Mouse (Mus musculus) liver, embryonic 18 days (tissue): Measurements from ENCODE around the gene Olfr1284. TPM values are rescaled to one million over a fixed set of nuclear protein-coding genes. Genes with fewer than 3 reads are reported as not detected.

Source experiments
- polyA plus RNA-seq: library from polyadenylated mRNA; depleted of rRNA; stranded (reverse); fragments of >200 nt; gene quantifications from 2 replicates; pipeline ENCODE4 v1.2.3, GENCODE M21; 2012; rRNA removed

Olfr1284 gene
- polyA plus RNA-seq: not detected in 2 replicates

DNA sequence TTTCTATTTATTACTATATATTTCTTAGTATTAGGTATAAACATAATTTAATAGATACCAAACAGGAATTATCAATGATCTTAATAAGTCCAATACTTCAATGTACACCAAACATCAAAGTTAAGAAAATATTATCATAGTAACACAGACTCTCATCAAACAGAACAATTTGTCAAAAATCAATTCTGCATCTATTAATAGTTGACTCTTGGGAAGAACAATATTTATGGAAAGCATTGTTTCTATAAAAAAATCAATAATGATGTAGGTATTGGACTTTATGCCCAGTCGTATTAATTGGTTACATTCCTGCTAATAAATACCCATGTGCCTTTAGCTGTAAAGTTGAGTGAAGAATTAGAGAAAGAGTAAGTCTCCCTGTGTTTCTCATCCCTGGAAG is at the start of gene Olfr1284:
Gene Olfr1284 (plus strand): TSS at position 301 of the 400 bp plus-strand sequence.

DNA sequence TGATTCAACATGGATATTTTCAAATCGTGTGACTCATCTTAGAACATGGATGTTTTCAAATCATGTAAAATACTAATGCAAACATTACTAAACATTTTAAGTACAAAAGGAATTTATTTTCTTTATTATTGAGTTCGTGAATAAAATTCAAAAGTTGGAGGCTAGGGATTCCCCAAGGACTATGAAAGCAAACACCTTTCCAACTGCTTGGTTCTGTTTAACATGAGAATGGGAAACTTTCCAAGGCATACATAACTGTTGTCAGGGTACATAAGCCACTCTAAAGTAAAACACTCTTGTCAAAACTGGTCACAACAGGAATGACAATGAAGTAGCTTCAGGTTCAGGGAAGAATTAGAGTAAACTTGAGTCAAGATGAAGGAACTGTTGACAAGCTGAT is 49.1 kb upstream of the Olfr1284 start, which contains the start of gene Olfr1281:
Gene Olfr1281 (plus strand): TSS at position 301 of the 400 bp plus-strand sequence.

DNA sequence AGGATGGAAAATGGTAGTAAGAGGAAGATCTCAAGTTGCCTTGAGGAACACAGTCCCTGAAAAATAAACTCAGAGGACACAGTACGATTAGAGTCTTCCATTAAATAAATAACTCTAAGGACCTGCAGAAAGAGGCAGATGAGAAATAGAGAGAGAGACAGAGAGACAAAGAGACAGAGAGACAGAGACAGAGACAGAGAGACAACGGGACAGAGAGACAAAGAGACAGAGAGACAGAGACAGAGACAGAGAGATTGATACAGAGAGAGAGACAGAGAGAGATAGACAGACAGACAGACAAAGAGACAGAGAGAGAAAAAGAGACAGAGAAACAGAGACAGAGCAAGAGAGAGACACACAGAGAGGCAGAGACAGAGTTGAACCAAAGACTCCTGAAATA is 39.3 kb upstream of the Olfr1284 start, which contains the start of gene Olfr1282:
Gene Olfr1282 (minus strand): TSS at position 101 of the 400 bp plus-strand sequence.

DNA sequence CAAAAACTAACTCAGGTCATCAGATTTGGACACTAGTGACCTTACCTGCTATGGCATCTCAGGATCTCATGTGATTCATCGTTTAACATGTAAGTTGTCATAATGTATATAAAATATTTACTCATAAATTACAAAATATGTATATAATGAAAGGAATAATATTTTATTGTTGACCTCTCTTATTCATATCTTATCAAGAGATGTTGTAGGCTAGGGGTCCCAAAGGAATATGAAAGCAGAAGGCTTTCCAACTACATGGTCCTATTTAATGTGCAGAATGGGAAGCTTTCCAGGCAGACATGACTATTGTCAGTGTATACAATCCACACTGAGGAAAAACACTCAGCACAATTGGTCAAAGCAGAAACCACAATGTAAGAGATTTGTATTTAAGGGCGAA is 8.8 kb upstream of the Olfr1284 start, which contains the start of gene Olfr1283:
Gene Olfr1283 (plus strand): TSS at position 301 of the 400 bp plus-strand sequence.

DNA sequence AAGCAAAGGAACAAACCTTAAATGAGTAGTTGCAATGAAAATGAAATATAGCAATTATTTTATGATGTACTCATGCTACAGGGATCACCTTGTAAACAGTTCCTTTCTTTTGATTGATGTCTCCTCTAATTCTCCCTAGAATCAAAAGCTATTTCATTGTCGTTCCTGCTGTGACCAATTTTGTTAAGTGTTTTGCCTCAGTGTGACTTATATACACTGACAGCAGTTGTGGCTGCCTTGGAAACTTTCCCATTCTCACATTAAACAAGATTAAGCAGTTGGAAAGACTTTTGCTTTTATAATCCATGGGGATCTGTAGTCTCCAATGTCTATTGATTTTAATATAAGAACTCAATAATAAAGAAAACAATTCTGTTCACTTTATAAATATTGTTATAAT is 47.6 kb downstream of the Olfr1284 start, which contains the start of gene Olfr1286:
Gene Olfr1286 (minus strand): TSS at position 185 of the 400 bp plus-strand sequence.

Other genes with a start within 250 kb of the Olfr1284 start
- gene Gm15130, start 222.6 kb upstream of the Olfr1284 start, polyA plus RNA-seq: not detected in 2 replicates
- not detected in 2 replicates for gene 4930430A15Rik, start 145.9 kb upstream of the Olfr1284 start, polyA plus RNA-seq
- gene Olfr1275, start 140.2 kb upstream of the Olfr1284 start, polyA plus RNA-seq: not detected in 2 replicates
- not detected in 2 replicates for gene Olfr1276, start 121.0 kb upstream of the Olfr1284 start, polyA plus RNA-seq
- gene Olfr1277, start 101.4 kb upstream of the Olfr1284 start, polyA plus RNA-seq: not detected in 2 replicates
- not detected in 2 replicates for gene Olfr1278, start 85.4 kb upstream of the Olfr1284 start, polyA plus RNA-seq
- gene Olfr1279, start 74.9 kb upstream of the Olfr1284 start, polyA plus RNA-seq: not detected in 2 replicates
- not detected in 2 replicates for gene Olfr1280, start 61.5 kb upstream of the Olfr1284 start, polyA plus RNA-seq
- gene Olfr1281, start 49.0 kb upstream of the Olfr1284 start, polyA plus RNA-seq: not detected in 2 replicates
- gene Olfr1282, start 39.4 kb upstream of the Olfr1284 start, polyA plus RNA-seq: not detected in 2 replicates
- not detected in 2 replicates for gene Olfr1283, start 8.7 kb upstream of the Olfr1284 start, polyA plus RNA-seq
- gene Olfr1286, start 47.6 kb downstream of the Olfr1284 start, polyA plus RNA-seq: not detected in 2 replicates
- gene Olfr1287, start 73.6 kb downstream of the Olfr1284 start, polyA plus RNA-seq: not detected in 2 replicates
- gene Olfr1288, start 98.6 kb downstream of the Olfr1284 start, polyA plus RNA-seq: not detected in 2 replicates
- gene Olfr1289, start 105.3 kb downstream of the Olfr1284 start, polyA plus RNA-seq: not detected in 2 replicates
- gene Olfr1290, start 118.3 kb downstream of the Olfr1284 start, polyA plus RNA-seq: not detected in 2 replicates
- gene Olfr1291-ps1, start 121.7 kb downstream of the Olfr1284 start, polyA plus RNA-seq: not detected in 2 replicates
- gene Olfr1293-ps, start 149.7 kb downstream of the Olfr1284 start, polyA plus RNA-seq: not detected in 2 replicates
- not detected in 2 replicates for gene Olfr1294, start 164.8 kb downstream of the Olfr1284 start, polyA plus RNA-seq
- not detected in 2 replicates for gene Olfr1295, start 194.2 kb downstream of the Olfr1284 start, polyA plus RNA-seq